Mouse (Mus musculus) liver, adult 2 months (tissue): ENCODE data around the gene Lrrc7.

Experiments
- CTCF ChIP-seq: fragments of 200-500 bp; IDR thresholded peaks from 2 replicates; pipeline ENCODE4 v1.5.1; 2011; ENCODE audit warnings: low read depth, low read length, control low read depth
- POLR2A ChIP-seq: fragments of 200-500 bp; IDR thresholded peaks from 2 replicates; pipeline ENCODE4 v1.6.1; 2011; ENCODE audit warnings: low read length, control low read depth; ENCODE audit not compliant: insufficient read depth; ENCODE audit errors: extremely low read depth

GRCm38 (mm10) chr3:158561987-158562360 lies at the start of gene Lrrc7:
- no peak for TF ChIP-seq CTCF
- TF ChIP-seq POLR2A: no peak
